Mouse (Mus musculus) lung, postnatal 0 days (tissue): ENCODE results near the gene Camk2b.

Experiments used
- CTCF ChIP-seq: IDR thresholded peaks from 2 replicates; pipeline ENCODE4 v1.5.1; 2016; ENCODE audit warnings: antibody characterized with exemption, mild to moderate bottlenecking
- EP300 ChIP-seq: IDR thresholded peaks from 2 replicates; pipeline ENCODE4 v1.6.1; 2016; ENCODE audit warnings: antibody characterized with exemption, mild to moderate bottlenecking, control low read depth

DNA sequence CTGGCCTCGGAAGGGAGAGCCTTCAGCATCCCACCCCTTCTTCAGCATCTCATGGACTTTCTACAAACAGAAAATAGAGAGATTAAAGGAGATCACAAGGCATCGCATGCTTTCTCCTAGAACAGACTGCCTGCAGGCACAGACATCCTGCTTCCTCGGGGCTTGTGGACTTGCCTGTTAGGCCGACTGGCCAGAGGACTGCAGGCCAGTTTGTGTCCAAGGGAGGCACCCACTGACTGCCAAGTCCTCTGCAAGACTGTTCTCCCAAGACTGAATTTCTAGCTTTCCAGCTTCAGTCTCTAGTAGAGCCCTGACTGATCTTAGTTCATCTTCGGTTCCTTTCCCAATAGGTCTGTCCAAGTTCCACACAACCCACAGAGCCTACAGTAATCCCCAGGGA, 42.1 kb upstream of the Camk2b start:
- no peak for TF ChIP-seq EP300
- no peak for TF ChIP-seq CTCF
